Mouse (Mus musculus): ENCODE data around the gene Ugt2b38.
"Not testable (repeated sequence)": the region's sequence is repeated elsewhere in the genome, so short reads cannot be mapped to it uniquely, and the experiment has no call there.

Gene Ugt2b38

DNA sequence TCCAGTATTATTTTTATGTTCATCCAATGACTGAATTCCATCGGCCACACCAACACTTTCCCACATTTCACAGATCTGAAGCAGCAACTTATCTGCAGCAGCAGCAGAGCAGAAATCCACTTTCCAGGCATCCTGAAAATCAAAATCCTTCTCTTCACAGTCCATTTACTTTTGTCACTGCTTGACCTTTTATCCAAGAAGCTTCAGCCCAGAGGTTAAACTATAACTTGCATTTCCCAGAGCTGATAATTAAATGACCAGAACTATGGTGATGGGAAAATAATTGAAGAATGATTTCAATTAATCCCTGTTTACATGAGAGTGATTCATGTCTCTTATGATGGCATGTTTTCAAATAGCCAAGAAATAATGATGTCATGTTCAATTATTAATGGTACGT, at the start of gene Ugt2b38:
Gene Ugt2b38, minus strand, starts transcription at position 163 of the 400 bp plus-strand sequence.
- DNase-seq (ENCODE audit: low spot score in 2 of 2): not testable (repeated sequence)

DNA sequence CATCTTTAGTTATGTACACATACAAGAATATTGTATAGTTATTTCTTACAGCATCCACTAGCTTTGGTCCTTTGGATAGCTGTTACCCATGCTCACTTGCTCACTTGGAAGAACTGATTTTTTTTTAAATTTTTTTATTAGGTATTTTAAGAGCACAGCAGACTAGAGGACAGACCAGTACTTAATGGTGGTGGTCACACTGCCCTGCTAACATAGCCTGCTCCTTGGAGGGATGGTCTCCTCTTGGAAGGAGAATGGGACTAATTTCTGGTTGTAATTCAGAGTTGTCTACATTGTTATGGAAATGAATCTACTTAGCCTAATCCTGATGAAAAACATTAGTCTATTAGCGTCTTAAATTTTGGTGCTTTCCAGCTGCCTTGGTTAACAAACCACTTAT, 34.8 kb upstream of the Ugt2b38 start:
- DNase-seq (ENCODE audit: low spot score in 2 of 2): no peak

DNA sequence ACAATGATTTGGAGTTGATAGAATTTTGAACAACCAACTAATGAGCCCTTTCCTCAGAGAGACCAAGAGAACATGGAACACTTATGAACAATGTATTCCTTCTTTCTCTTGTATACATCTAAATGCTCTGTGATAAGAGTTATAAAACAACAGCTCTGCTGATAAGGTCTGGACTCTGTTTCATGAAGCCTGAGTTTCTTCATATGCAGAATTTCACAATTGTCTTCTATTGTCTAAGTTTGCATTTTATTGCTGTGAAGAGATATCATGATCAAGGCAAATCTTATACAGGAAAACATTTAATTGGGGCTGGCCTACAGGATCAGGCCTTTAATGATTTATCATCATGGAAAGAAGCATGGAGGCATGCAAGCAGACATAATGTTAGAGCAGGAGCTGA, 33.7 kb upstream of the Ugt2b38 start:
- DNase-seq (ENCODE audit: low spot score in 2 of 2): no peak

DNA sequence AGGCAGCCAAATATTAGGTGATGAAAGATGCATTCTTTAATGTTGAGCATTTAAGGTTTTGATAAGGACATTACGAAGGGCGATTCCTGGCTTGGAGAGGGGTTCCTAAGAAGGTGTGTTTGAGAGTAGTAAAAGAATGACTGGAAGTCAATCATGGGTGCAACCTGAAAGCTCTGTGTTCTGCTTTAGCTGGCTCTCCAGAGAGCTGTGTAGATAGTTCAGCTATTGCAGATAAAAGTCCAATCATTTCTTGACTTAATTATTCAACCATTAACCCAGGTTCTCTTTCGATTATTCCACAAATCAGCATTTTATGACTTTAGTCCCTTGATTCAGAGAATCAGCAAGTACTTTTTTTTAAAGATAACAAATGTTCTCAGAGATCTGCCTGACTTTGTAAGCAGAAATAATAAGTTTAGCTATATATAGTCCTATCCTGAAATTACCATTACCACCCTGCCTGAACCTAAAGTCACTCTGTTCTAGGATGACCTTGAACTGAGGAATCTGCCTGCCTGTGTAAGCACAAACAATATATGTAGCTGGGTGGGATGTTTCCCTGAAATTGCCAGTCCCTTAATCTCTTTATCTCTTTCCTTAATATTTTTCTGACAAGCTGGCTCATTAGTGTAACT, 32.3 kb upstream of the Ugt2b38 start:
- no peak for DNase-seq (ENCODE audit: low spot score in 2 of 2)

DNA sequence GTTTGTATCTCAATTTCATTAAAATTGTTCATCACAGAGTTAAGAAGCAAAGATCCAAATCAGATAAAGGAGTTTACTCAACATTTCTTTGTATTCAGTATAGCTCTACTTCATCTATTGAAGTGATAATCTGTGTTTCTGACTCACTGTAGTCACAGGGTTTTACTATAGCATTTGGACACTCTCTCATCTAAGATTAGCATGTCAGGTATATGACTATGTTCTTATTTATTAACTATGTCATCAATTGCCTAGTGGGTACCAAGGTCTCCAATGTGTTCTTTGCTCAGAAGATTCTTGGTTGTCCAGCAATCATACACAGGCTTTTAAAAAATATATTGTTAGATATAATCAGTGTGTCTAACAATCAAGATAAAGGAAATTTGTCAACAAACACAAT, 31.5 kb upstream of the Ugt2b38 start:
- DNase-seq (ENCODE audit: low spot score in 2 of 2): no peak

DNA sequence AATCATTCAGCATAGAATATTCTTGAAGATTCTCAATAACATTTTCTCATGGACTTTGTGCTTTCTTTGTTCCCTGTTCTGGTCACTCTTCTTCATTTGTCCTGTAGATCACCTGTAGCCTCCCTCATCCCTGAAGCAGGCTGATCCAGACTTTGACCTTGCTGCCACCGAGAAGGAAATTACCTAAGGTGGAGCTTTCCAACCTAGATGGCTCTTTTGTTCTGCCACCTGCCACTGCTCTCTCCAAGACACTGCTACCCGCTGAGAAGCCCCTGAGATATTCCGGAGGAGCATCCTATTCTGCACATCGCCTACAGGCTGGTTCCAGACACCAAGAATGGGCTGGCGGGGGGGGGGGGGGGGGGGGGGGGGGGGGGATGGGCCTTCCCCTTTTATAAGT, 28.5 kb upstream of the Ugt2b38 start:
- not testable (repeated sequence) for DNase-seq (ENCODE audit: low spot score in 2 of 2)

DNA sequence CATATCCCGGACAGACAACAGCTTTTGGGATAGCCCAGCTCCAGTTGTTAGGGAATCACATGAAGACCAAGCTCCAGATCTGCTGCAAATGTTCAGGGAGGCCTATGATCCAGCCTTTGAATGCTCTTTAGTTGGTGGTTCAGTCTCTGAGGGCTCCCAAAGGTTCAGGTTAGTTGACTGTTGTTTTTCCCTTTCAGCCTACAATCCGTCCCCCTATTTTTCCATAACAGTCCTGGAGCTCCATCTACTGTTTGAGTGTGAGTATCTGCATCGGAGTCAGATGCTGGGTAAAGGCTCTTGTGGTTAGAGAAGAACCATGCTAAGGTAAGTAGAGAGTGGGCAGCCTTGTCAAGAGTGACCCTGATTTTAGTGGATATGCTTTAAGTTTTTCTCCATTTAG, 12.3 kb upstream of the Ugt2b38 start:
- DNase-seq (ENCODE audit: low spot score in 2 of 2): peak; percentile 19 to 23

DNA sequence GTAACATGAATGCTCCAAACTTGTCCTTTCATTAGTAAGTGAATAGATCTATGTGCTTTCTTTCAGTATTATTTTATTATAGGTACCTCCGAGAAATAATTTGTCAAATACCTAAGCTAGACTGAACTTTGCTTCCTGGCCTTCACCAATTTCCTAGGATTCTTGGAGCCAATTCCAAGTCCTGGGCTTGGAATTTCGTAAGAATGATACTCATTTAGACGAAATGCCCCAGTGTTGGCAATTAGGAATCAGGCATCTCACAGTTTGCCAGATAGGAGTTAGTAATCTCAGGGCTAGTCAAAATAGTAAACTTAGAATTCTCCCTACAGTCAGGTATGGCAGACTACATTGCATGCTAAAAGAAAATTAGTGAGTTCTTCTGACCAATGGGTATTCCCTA, 1.7 kb upstream of the Ugt2b38 start:
- DNase-seq (ENCODE audit: low spot score in 2 of 2): no peak

DNA sequence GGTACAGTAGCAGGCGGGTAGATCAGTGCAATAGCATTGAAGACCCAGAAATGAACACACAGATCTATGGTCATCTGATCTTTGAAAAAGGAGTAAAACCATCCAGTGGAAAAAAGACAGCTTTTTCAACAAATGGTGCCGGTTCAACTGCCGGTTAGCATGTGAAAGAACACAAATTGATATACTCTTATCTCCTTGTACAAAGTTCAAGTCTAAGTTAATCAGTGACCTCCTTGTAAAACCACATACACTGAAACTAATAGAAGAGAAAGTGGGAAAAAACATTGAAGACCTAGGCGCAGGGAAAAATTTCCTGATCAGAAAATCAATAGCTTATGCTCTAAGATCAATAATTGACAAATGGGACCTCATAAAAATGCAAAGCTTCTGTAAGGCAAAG, 27.0 kb downstream of the Ugt2b38 start:
- DNase-seq (ENCODE audit: low spot score in 2 of 2): no peak

DNA sequence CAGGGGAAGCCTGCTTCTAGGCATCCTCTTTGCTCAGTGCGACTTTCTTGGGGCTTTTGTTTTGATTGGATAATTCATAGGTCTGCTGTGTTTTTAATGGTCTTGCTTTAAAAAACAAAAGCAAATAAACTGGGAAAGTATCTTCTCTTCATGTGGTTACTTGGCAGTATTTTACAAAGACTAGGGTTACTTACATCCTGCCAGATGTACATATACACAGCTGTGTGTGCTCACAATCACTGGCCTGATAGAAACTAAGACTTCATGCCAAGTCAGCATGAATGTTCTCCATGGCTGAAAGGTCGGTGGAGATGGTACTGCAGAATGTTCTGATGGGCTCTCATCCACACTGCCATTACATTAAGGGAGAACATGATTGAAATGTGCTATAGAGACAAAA, 33.2 kb downstream of the Ugt2b38 start:
- DNase-seq (ENCODE audit: low spot score in 2 of 2): no peak

DNA sequence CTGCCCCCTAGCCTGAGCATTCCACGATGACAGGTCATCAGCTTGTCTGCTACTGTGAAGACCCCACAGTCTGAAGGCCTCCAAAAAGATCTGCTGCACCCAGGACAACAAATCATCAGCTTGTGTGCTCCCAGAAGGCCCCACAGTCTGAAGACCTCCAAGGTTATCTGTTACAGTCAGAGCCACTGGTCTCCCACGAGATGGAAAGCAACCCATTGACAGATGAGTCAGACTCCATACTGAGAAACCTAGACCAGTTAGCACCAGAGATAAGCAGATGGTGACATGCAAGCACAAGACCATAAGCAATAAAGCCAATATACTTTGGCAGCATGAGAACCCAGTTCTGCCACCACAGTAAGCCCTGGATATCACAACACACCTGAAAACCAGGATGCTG, 43.8 kb downstream of the Ugt2b38 start:
- no peak for DNase-seq (ENCODE audit: low spot score in 2 of 2)

DNA sequence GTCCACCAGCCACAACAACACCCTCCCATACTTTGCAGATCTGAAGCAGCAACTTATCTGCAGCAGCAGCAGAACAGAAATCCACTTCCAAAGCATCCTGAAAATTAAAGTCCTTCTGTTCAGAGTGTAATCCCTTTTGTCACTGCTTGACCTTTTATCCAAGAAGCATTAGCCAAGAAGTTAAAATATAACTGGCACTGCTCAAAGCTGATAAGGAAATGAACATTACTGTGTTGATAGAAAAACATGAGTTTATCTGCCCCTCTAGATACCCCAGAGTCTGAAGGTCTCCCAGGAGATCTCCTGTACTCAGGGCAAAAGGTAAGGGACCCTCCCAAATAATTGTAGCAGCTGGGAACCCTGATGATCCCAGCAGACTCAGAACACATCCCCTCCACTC, 44.2 kb downstream of the Ugt2b38 start:
- no peak for DNase-seq (ENCODE audit: low spot score in 2 of 2)

DNA sequence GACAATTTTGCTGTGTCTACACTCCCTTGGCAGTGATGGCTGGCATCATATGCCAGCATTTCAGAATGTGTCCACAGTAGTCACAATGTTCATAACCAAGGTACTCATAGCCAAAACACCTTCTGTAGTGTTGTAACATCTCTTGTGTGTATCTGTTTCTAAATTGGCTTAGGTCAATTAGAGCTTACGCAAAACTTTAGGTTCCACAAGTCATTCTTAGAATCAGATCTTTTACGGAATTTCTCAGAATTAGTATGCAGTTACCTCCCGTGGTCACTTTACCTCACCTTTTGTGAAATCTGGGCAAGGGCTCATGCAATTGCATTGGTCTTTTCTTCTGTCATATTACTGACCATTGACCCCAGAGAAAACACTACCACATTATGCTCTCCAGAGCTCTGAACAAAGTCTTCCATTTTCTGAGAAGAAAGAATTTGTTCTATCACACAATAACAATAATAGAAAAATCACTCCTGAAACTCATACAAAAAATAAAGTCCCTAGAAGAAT, 48.1 kb downstream of the Ugt2b38 start:
- no peak for DNase-seq (ENCODE audit: low spot score in 2 of 2)

DNA sequence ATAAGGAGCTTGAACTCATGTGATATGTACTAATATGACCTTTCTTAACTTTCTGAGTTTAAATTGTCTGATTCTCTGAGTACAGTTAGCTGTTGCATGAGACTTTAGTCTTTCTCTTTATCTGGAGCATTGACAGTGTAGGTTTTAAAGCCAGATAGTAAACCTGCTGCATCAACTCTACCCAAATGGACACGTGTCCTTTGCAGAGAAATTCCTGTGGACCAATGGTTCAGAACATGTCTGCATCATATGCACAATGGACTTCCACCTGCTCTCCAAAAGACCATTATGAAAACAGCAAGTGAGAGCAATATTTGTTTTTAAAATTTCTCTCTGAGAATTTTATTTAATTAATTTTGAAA, 50.5 kb downstream of the Ugt2b38 start:
- DNase-seq (ENCODE audit: low spot score in 2 of 2): no peak

DNA sequence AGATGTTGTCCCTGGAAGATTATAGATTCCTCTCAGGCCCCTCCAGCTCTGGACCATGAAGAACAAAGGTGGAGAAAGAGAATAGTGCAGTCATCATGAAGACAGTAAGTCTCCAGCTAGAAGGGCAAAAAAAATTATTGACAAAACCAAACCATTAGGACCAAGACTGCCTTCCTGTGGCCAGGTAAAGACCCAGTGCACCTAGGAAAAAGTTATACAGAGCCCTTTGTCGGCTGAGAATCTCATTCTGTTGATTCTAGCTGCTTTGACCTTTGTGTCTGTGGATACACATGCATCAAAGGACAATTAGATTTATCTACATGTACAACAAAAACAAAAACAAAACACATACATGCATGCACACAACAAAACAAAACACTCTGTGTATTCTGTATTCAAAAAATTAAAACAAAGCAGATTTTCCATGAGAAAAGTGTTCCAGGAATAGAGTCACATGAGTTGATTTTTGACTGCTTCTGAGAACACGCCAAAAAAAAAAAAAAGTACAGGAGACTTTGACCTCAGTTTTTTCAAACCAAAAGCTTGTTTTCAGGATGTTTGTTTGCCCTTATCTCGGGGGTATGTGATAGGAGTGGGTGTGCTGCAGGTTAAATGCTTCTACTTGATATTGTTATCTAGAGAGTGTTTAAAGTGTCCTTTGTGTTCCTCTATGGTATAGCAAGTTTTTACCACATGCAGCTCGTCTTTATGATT, 51.1 kb downstream of the Ugt2b38 start:
- not testable (repeated sequence) for DNase-seq (ENCODE audit: low spot score in 2 of 2)

Data from right cerebral cortex, postnatal 10 days (tissue).